ENCODE assay signal across 10 mouse cellular contexts in the genomic region with DNA sequence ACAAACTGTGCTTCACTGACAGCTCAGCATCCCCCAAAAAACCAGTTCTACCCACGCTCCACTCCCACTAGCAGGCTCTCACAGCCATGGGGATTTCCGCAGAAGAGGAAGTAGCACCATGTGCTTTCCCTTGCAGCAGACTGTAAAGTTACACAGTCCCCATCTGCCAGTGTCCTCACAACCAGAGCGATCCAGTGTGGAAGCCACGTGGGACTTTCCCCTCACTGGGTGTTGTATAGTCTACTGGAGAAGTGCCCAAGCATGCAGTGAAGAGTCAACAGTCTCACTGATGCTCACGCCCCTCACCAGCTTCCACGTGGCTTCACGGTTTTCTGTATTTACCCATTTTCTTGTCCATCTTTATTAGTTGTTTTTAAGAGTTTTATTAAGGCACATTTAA. TPM values are rescaled to one million over a fixed set of nuclear protein-coding genes. Genes with fewer than 3 reads are reported as not detected.
DNase-seq lines count a peak whose midpoint lies in the region; ATAC-seq and TF ChIP-seq lines count a peak whose summit lies in the region.
"Had no signal": no experiment of that assay in that cellular context is flagged by ENCODE, and none has a peak within 500 bp of the region (broad histone marks: within the 10 kb centered on the region; RNA-seq: fewer than 3 reads in every experiment).

No protein-coding gene starts in this region.

- 39% methylated on average over 7 of the region's 7 CpGs for WGBS in lung, adult 2 months

- TF ChIP-seq POLR2A in lung, adult 2 months (IDR thresholded peaks at IDR 0.05; ENCODE audit: borderline replicate concordance, extremely low read depth, low read depth, low read length) = no peak

- no peaks in the 10 kb centered on the region for H3K27me3 ChIP-seq in splenic B cell, adult 2 months (ENCODE audit: control insufficient read depth, insufficient read depth, low read length, poor library complexity, severe bottlenecking)

- H3K4me1 ChIP-seq in lung, adult 2 months (ENCODE audit: control insufficient read depth, insufficient read depth, low read length) = no peaks in the 10 kb centered on the region; the same call in 1 of the 2 replicates
- H3K4me1 ChIP-seq: midbrain, embryonic 10.5 days had no signal

- H3K36me3 ChIP-seq in splenic B cell, adult 2 months (ENCODE audit: control insufficient read depth, insufficient read depth, low read length, poor library complexity, severe bottlenecking) = peaks cover 11% of the 10 kb centered on the region

- ATAC-seq in granulocyte monocyte progenitor cell, adult 5-6 weeks (replicated peaks; ENCODE audit: poor library complexity, severe bottlenecking) = peak; percentile 99

- H3K4me3 ChIP-seq in lung, adult 2 months (replicated peaks; ENCODE audit: extremely low read depth, low read depth, low read length) = no peak overlapping the region
- H3K4me3 ChIP-seq: midbrain, embryonic 10.5 days had no signal

- peak; percentile 31 for DNase-seq in lung, postnatal 10 days
- DNase-seq in lung, adult 2 months = no peak
- DNase-seq in lung, postnatal 25 days (ENCODE audit: low spot score) = peak; percentile 60
- DNase-seq in splenic B cell, adult 2 months (ENCODE audit: low read depth, low spot score) = peak; percentile 91
- no peak for DNase-seq in gastrocnemius, postnatal 10 days
- no peak for DNase-seq in cerebellum, postnatal 14 days
- no peak for DNase-seq in retina, postnatal 1 day
- DNase-seq: gastrocnemius, postnatal 36 days had no signal

- TF ChIP-seq CTCF in lung, adult 2 months (IDR thresholded peaks at IDR 0.05; ENCODE audit: insufficient read depth, low read length) = no peak

RNA-seq across cellular contexts. Expression of a gene that starts 19.7 kb away (rescaled TPM):
- polyA plus RNA-seq in lung, adult 2 months (2012; rRNA removed) = 71.3 and 77.4 TPM in 2 replicates
- 39.0 and 46.8 TPM in 2 replicates for total RNA-seq in granulocyte monocyte progenitor cell, adult 5-6 weeks (2014; fragmentation: Nextera tagmentation)
- 27.1 and 34.6 TPM in 2 replicates for total RNA-seq in granulocyte monocyte progenitor cell, adult 5-6 weeks (2017)
- 10 to 100 TPM in 1 of 2 experiments, 1 to 10 TPM in 1; 9.5 to 14.2 TPM for total RNA-seq in gastrocnemius, postnatal 10 days (2021)

RNA-seq across cellular contexts. Expression of a gene that starts 37.6 kb away (rescaled TPM):
- polyA plus RNA-seq in lung, adult 2 months (2012; rRNA removed) = 23.3 and 50.2 TPM in 2 replicates
- total RNA-seq in granulocyte monocyte progenitor cell, adult 5-6 weeks (2014; fragmentation: Nextera tagmentation) = 40.7 and 44.9 TPM in 2 replicates
- total RNA-seq in granulocyte monocyte progenitor cell, adult 5-6 weeks (2017) = 52.1 and 54.9 TPM in 2 replicates
- 10 to 100 TPM; 31.2 to 36.6 TPM for total RNA-seq in gastrocnemius, postnatal 10 days (2021)

RNA-seq across cellular contexts. Expression of a gene that starts 49.8 kb away (rescaled TPM):
- 10.2 and 14.0 TPM in 2 replicates for polyA plus RNA-seq in lung, adult 2 months (2012; rRNA removed)
- total RNA-seq in granulocyte monocyte progenitor cell, adult 5-6 weeks (2014; fragmentation: Nextera tagmentation) = 32.0 and 33.8 TPM in 2 replicates
- total RNA-seq in granulocyte monocyte progenitor cell, adult 5-6 weeks (2017) = 32.7 and 40.8 TPM in 2 replicates
- total RNA-seq in gastrocnemius, postnatal 10 days (2021) = 10 to 100 TPM; 32.2 to 34.8 TPM

RNA-seq across cellular contexts. Expression of a gene that starts 50.7 kb away (rescaled TPM):
- 18.4 and 33.3 TPM in 2 replicates for polyA plus RNA-seq in lung, adult 2 months (2012; rRNA removed)
- 123 and 125 TPM in 2 replicates for total RNA-seq in granulocyte monocyte progenitor cell, adult 5-6 weeks (2014; fragmentation: Nextera tagmentation)
- total RNA-seq in granulocyte monocyte progenitor cell, adult 5-6 weeks (2017) = 100 and 103 TPM in 2 replicates
- 10 to 100 TPM; 29.8 to 33.6 TPM for total RNA-seq in gastrocnemius, postnatal 10 days (2021)

Comparison
In these comparisons a context has a peak if more than half of its experiments do, and no peak if none do; other contexts are left out.
1. DNase-seq: peak in lung, postnatal 10 days (single experiment), lung, postnatal 25 days (single experiment) and splenic B cell, adult 2 months (single experiment); none in lung, adult 2 months (single experiment), gastrocnemius, postnatal 10 days (single experiment), cerebellum, postnatal 14 days (0 of 2) and retina, postnatal 1 day (single experiment).